In genomic region chr2:130733444-130733843, GRCm38 (mm10) we compare ENCODE assay signal across 16 mouse cellular contexts. TPM values are rescaled to one million over a fixed set of nuclear protein-coding genes. Genes with fewer than 3 reads are reported as not detected.
"Had no signal": no experiment of that assay in that cellular context is flagged by ENCODE, and none has a peak within 500 bp of the region (broad histone marks: within the 10 kb centered on the region; RNA-seq: fewer than 3 reads in every experiment).

No protein-coding gene starts in this region.

- H3K9ac ChIP-seq: limb, embryonic 13.5 days; liver, embryonic 13.5 days; midbrain, embryonic 15.5 days; neural tube, embryonic 13.5 days; stomach, embryonic 15.5 days had no signal

- ATAC-seq: intestine, embryonic 16.5 days; midbrain, embryonic 15.5 days had no signal

- H3K9me3 ChIP-seq: limb, embryonic 10.5 days; limb, embryonic 13.5 days; liver, embryonic 13.5 days; midbrain, embryonic 10.5 days; midbrain, embryonic 15.5 days; neural tube, embryonic 13.5 days; stomach, embryonic 15.5 days had no signal

- H3K27me3 ChIP-seq: limb, embryonic 13.5 days; liver, embryonic 13.5 days; megakaryocyte, embryonic 14.5 days; midbrain, embryonic 15.5 days; neural tube, embryonic 13.5 days; stomach, embryonic 15.5 days had no signal

- H3K4me3 ChIP-seq: limb, embryonic 10.5 days; limb, embryonic 13.5 days; liver, embryonic 13.5 days; megakaryocyte, embryonic 14.5 days; midbrain, embryonic 10.5 days; midbrain, embryonic 15.5 days; neural tube, embryonic 13.5 days; stomach, embryonic 15.5 days had no signal

- DNase-seq: kidney, adult 18-20 months; kidney, adult 9 months; kidney, postnatal 14 days; kidney, postnatal 4 days; liver, embryonic 13.5 days; lung, adult 2 months; thymus, postnatal 25 days had no signal

- H3K4me2 ChIP-seq: limb, embryonic 13.5 days; liver, embryonic 13.5 days; midbrain, embryonic 15.5 days; neural tube, embryonic 13.5 days; stomach, embryonic 15.5 days had no signal

- H3K4me1 ChIP-seq: limb, embryonic 10.5 days; limb, embryonic 13.5 days; liver, embryonic 13.5 days; midbrain, embryonic 10.5 days; midbrain, embryonic 15.5 days; neural tube, embryonic 13.5 days; stomach, embryonic 15.5 days had no signal

- H3K27ac ChIP-seq: limb, embryonic 10.5 days; limb, embryonic 13.5 days; liver, embryonic 13.5 days; midbrain, embryonic 10.5 days; midbrain, embryonic 15.5 days; neural tube, embryonic 13.5 days; stomach, embryonic 15.5 days had no signal

RNA-seq across cellular contexts. Expression of gene Slc4a11, which starts 36.1 kb away (rescaled TPM):
- total RNA-seq: liver, adult 2 months had no signal
